Mouse (Mus musculus) midbrain, embryonic 10.5 days (tissue): ENCODE data around the gene Pdlim7. TPM values are rescaled to one million over a fixed set of nuclear protein-coding genes. Genes with fewer than 3 reads are reported as not detected.

Experiments used
- DNase-seq: peaks from one replicate; pipeline ENCODE4 v3.0.0-alpha.2; 2017; ENCODE audit warnings: low spot score
- H3K27ac ChIP-seq: fragments of 300-500 bp; sonication (generic); replicated peaks from 2 replicates; pipeline ENCODE4 v1.5.1; 2016; ENCODE audit warnings: mild to moderate bottlenecking
- H3K27me3 ChIP-seq: fragments of 300-500 bp; sonication (generic); 2 replicates; pipeline ENCODE4 v1.6.1; 2016; ENCODE audit warnings: low read depth, mild to moderate bottlenecking; ENCODE audit not compliant: poor library complexity, severe bottlenecking
- H3K36me3 ChIP-seq: fragments of 300-500 bp; sonication (generic); 2 replicates; pipeline ENCODE4 v1.6.1; 2016; ENCODE audit warnings: mild to moderate bottlenecking, moderate library complexity
- H3K4me1 ChIP-seq: fragments of 300-500 bp; sonication (generic); 2 replicates; pipeline ENCODE4 v1.6.1; 2016
- H3K4me3 ChIP-seq: fragments of 300-500 bp; sonication (generic); 2 replicates; pipeline ENCODE4 v1.5.1; 2016; ENCODE audit warnings: mild to moderate bottlenecking, moderate library complexity
- H3K9me3 ChIP-seq: fragments of 300-500 bp; sonication (generic); replicated peaks from 2 replicates; pipeline ENCODE4 v1.6.1; 2016; ENCODE audit warnings: mild to moderate bottlenecking
- WGBS: fragments of 180-500 bp; shearing (Covaris S2); methylation state at CpG from one replicate; pipeline ENCODE4 v1.1.7; 2016; 5-methylcytosine and 5-hydroxymethylcytosine counted together
- polyA plus RNA-seq: library from polyadenylated mRNA; unstranded; fragments of >200 nt; fragmentation: Nextera tagmentation; extraction: Ambion mirVana; gene quantifications from 2 replicates; pipeline ENCODE4 v1.2.1, GENCODE M21; 2016

Pdlim7 gene
- polyA plus RNA-seq, 1 experiment from 2014 or later = 191 TPM

GRCm38 (mm10) chr13:55535191-55535590 lies 21.7 kb upstream of the Pdlim7 start:
- Histone ChIP-seq H3K27ac (no peak overlapping the region), H3K4me3 (peak overlapping the region; percentile 94), H3K27me3 (no peaks in the 10 kb centered on the region), H3K9me3 (no peaks in the 10 kb centered on the region), H3K36me3 (peaks cover 81% of the 10 kb centered on the region), H3K4me1 (peaks cover 16% of the 10 kb centered on the region)
- WGBS = 93% methylated on average over 15 of the region's 15 CpGs
- DNase-seq = no peak

GRCm38 (mm10) chr13:55529198-55529915 lies 15.9 kb upstream of the Pdlim7 start, which contains the start of gene Dok3:
Gene Dok3 (minus strand): TSS chr13:55529296.
- 88% methylated on average over 8 of the region's 8 CpGs for WGBS

GRCm38 (mm10) chr13:55527834-55528772 lies 14.6 kb upstream of the Pdlim7 start:
- peaks cover 9% of the 10 kb centered on the region for H3K4me1 ChIP-seq
- no peaks in the 10 kb centered on the region for H3K9me3 ChIP-seq
- no peaks in the 10 kb centered on the region for H3K27me3 ChIP-seq
- H3K4me3 ChIP-seq = no peak overlapping the region
- 82% methylated on average over 18 of the region's 18 CpGs for whole genome bisulfite sequencing
- H3K36me3 ChIP-seq = peaks cover 60% of the 10 kb centered on the region
- no peak overlapping the region for H3K27ac ChIP-seq
- no peak for DNase-seq

More at GRCm38 (mm10) chr13:55529198-55529915, 15.9 kb upstream of the Pdlim7 start, which contains the start of gene Dok3:
- Histone ChIP-seq H3K4me3 (no peak within 1 kb of the TSS), H3K4me1 (no peaks in the 10 kb centered on the region), H3K27me3 (no peaks in the 10 kb centered on the region), H3K27ac (no peak within 1 kb of the TSS), H3K36me3 (peaks cover 61% of the 10 kb centered on the region), H3K9me3 (no peaks in the 10 kb centered on the region)
- DNase-seq = no peak

GRCm38 (mm10) chr13:55527212-55527611 lies 13.7 kb upstream of the Pdlim7 start:
- H3K36me3 ChIP-seq = peaks cover 55% of the 10 kb centered on the region
- H3K27ac ChIP-seq = no peak overlapping the region

GRCm38 (mm10) chr13:55525733-55526553 lies 12.5 kb upstream of the Pdlim7 start:
- Histone ChIP-seq H3K9me3 (no peaks in the 10 kb centered on the region), H3K36me3 (peaks cover 42% of the 10 kb centered on the region), H3K4me3 (no peak overlapping the region), H3K27ac (no peak overlapping the region), H3K4me1 (peaks cover 14% of the 10 kb centered on the region), H3K27me3 (no peaks in the 10 kb centered on the region)
- DNase-seq = no peak
- 82% methylated on average over 16 of the region's 16 CpGs for WGBS

More at GRCm38 (mm10) chr13:55527212-55527611, 13.7 kb upstream of the Pdlim7 start:
- WGBS = 90% methylated on average over 16 of the region's 16 CpGs
- H3K9me3 ChIP-seq = no peaks in the 10 kb centered on the region
- no peaks in the 10 kb centered on the region for H3K27me3 ChIP-seq
- no peak for DNase-seq
- H3K4me3 ChIP-seq = no peak overlapping the region
- H3K4me1 ChIP-seq = peaks cover 14% of the 10 kb centered on the region

GRCm38 (mm10) chr13:55523951-55524600 lies 10.6 kb upstream of the Pdlim7 start:
- H3K4me3 ChIP-seq = no peak overlapping the region
- 92% methylated on average over 23 of the region's 23 CpGs for WGBS
- H3K36me3 ChIP-seq = peaks cover 23% of the 10 kb centered on the region
- H3K27ac ChIP-seq = peak overlapping the region; percentile 55; the same call in 1 of the 2 replicates
- H3K27me3 ChIP-seq = no peaks in the 10 kb centered on the region
- peaks cover 14% of the 10 kb centered on the region for H3K4me1 ChIP-seq
- no peak for DNase-seq
- H3K9me3 ChIP-seq = no peaks in the 10 kb centered on the region

GRCm38 (mm10) chr13:55523278-55523677 lies 9.8 kb upstream of the Pdlim7 start:
- Histone ChIP-seq H3K27me3 (no peaks in the 10 kb centered on the region), H3K27ac (peak overlapping the region; percentile 55; the same call in 1 of the 2 replicates), H3K9me3 (no peaks in the 10 kb centered on the region), H3K4me1 (peaks cover 14% of the 10 kb centered on the region), H3K4me3 (no peak overlapping the region), H3K36me3 (peaks cover 15% of the 10 kb centered on the region)
- 59% methylated on average over 17 of the region's 17 CpGs for WGBS
- DNase-seq = no peak

GRCm38 (mm10) chr13:55522730-55523129 lies 9.3 kb upstream of the Pdlim7 start:
- Histone ChIP-seq H3K9me3 (no peaks in the 10 kb centered on the region), H3K4me3 (no peak overlapping the region), H3K27ac (no peak overlapping the region; the same call in 1 of the 2 replicates), H3K36me3 (peaks cover 15% of the 10 kb centered on the region), H3K4me1 (peaks cover 14% of the 10 kb centered on the region), H3K27me3 (no peaks in the 10 kb centered on the region)
- 64% methylated on average over 8 of the region's 8 CpGs for WGBS
- DNase-seq = no peak

GRCm38 (mm10) chr13:55519606-55520005 lies 6.1 kb upstream of the Pdlim7 start:
- WGBS = 76% methylated on average over 4 of the region's 4 CpGs
- Histone ChIP-seq H3K9me3 (no peaks in the 10 kb centered on the region), H3K4me1 (peaks cover 14% of the 10 kb centered on the region), H3K4me3 (no peak overlapping the region), H3K27me3 (peaks cover 12% of the 10 kb centered on the region), H3K36me3 (peaks cover 15% of the 10 kb centered on the region), H3K27ac (no peak overlapping the region)
- DNase-seq = no peak

- Histone ChIP-seq H3K4me1 (peaks cover 21% of the 10 kb centered on the region), H3K4me3 (no peak overlapping the region), H3K36me3 (no peaks in the 10 kb centered on the region), H3K9me3 (no peaks in the 10 kb centered on the region), H3K27ac (no peak overlapping the region), H3K27me3 (peaks cover 21% of the 10 kb centered on the region)
- 3% methylated on average over 5 of the region's 5 CpGs for WGBS
- peak; percentile 89 for DNase-seq
These were observed 3.5 kb upstream of the Pdlim7 start for GRCm38 (mm10) chr13:55516955-55517354.

- H3K9me3 ChIP-seq = no peaks in the 10 kb centered on the region
- H3K27me3 ChIP-seq = peaks cover 21% of the 10 kb centered on the region
- no peak for DNase-seq
- peak overlapping the region; percentile 84 for H3K4me3 ChIP-seq
- peaks cover 20% of the 10 kb centered on the region for H3K36me3 ChIP-seq
- H3K27ac ChIP-seq = peak overlapping the region; percentile 95; the same call in 1 of the 2 replicates
- peaks cover 45% of the 10 kb centered on the region for H3K4me1 ChIP-seq
- WGBS = 31% methylated on average over 9 of the region's 9 CpGs
These were observed 352 bp upstream of the Pdlim7 start for GRCm38 (mm10) chr13:55513828-55514227.
